Mouse (Mus musculus): ENCODE data around the gene Tcaf3.

Gene Tcaf3

DNA sequence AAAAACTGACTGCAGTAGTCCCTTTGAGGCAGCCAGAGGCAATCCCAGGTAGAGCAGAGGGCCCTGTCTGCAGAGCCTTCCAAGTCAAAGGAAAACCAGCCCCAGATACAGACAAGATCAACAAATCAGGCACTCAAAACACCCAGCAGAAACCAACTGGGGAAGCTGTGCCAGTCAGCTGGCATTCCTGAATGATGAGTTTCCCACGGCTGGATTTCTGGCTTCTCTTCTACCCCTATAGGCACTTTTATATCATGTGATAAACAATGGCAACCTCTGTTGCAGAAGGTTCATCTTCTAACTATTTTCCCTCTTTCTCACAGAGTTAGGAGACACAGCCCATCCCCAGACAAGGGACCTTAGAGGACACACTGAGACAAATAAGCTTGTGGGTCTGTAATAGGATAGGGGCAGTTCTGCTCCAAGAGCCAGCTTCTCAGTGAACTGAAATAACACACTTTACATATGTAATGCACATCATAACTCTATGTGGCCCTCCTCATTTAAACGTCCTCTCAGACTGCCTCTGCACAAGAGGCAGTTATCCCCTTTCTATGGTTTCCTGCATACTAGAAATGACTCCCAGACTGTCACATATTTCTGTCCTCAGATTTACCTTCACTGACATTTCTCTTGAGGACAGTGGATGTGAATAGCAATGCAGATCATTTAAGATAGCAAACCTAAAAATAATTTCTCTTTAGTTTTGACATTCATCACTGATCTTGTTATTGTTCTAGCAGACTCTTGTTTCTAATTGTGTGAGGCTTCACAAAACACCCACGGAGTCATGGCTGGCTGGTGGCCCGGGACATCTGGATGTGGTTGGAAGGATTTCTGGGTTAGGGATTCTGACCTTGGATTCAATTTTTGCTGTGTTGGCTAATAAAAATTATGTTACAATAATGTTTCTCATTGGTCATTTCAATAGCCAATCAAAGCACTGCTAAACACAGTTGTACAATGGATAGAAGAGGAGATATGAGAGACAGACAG, 55.2 kb downstream of the Tcaf3 start:
- DNase-seq (ENCODE audit: low spot score in 2 of 2), result no peak

GRCm38 (mm10) chr6:42540681-42541080, 56.8 kb downstream of the Tcaf3 start:
- no peak for DNase-seq (ENCODE audit: low spot score in 2 of 2)

DNA sequence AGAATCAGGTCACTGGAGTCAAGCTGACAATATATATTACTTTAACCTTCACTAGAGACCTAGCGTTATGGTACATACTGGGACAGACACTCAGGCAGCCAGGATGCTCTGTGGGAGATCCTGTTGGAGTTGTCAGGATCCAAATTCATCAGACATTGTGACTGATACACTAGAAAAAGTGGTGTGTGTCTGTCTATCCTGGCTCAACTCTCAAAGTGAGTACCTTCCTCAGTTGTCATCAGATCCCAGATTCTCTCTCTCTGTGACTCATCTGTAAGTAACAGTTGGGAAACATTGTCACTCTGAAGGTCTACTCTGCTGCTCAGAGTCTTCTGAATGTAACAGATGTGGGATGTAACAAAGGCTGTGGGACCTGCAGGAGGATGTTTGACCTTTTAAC, 57.8 kb downstream of the Tcaf3 start:
- DNase-seq (ENCODE audit: low spot score in 2 of 2), result no peak

Data from spleen, postnatal 14 days (tissue).